Mouse (Mus musculus) G1E (cell line): ENCODE measurements around the gene Psme2b.
"Not testable (repeated sequence)": the region's sequence is repeated elsewhere in the genome, so short reads cannot be mapped to it uniquely, and the experiment has no call there.

Experiments
- CTCF ChIP-seq: IDR thresholded peaks from 2 replicates; pipeline ENCODE4 v1.5.1; 2012; ENCODE audit warnings: low read depth, low read length, inconsistent platforms, mixed read lengths
- TAL1 ChIP-seq: conservative IDR thresholded peaks from 2 replicates; pipeline ENCODE4 v1.6.1; 2012; ENCODE audit warnings: low read depth, low read length, inconsistent platforms, mixed read lengths

DNA sequence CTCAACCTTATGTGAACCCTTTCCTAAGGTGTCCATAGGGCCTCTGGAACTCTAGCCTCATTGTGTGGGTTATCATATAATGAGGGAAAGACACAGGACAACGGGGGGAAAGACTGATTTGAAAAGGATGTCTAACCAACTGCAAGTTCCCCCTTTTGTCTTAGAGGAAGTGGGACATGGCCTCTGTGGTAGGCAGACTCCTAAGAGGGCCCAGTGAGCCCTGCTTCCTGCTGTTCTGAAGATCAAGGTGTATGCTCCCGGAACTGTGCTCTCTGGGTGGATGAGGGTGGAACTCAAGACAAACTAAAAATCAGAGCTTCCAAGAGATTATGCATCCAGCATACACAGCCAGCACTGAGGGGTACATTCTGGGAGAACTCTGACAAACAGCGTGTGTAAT is 42.2 kb upstream of the Psme2b start:
- not testable (repeated sequence) for TF ChIP-seq CTCF, TAL1
